Mouse (Mus musculus) Muller cell, postnatal 12 days (primary cell): ENCODE measurements at regions not wholly inside any gene's neighbourhood (a gene's known extent, or its start where the extent isn't known, plus 50 kb on each side); places are given as distances from the start of the nearest gene placed in this dataset.

Experiments
- DNase-seq: peaks from one replicate; pipeline ENCODE4 v3.0.0-alpha.2; 2015; ENCODE audit errors: inconsistent ontology term

DNA sequence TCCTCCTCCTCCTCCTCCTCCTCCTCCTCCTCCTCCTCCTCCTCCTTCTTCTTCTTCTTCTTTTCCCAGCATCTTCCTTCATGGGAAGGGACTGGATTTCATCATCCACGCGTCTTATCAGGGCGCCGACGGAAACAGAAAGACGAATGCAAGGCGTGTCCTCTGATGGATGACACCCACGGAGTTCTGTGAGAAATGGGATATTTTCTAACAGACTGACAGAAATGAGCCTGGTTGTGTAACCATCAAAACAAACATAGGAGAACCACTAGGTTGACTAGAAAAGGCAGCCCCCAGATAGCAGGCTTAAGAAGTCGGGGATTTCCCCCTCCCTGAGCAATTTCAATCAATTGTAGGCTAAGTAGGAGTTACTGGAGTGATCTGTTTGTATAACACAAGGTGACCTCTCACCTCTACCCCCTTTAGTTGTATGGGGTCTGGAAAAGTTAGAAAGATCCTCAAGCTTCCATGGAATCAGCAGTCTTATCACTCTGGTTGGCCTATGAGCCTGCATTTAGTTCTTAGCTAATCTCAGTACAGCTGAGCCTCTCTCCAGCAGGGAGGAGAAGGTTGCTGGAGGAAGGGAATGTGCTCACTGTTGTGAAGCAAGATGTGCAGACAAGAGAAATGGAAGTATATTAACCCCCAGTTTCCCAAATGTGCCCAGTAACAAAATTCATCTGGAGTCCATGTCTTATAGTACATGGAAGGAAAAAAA lies 260.0 kb upstream of the Lyplal1 start:
- no peak for DNase-seq

DNA sequence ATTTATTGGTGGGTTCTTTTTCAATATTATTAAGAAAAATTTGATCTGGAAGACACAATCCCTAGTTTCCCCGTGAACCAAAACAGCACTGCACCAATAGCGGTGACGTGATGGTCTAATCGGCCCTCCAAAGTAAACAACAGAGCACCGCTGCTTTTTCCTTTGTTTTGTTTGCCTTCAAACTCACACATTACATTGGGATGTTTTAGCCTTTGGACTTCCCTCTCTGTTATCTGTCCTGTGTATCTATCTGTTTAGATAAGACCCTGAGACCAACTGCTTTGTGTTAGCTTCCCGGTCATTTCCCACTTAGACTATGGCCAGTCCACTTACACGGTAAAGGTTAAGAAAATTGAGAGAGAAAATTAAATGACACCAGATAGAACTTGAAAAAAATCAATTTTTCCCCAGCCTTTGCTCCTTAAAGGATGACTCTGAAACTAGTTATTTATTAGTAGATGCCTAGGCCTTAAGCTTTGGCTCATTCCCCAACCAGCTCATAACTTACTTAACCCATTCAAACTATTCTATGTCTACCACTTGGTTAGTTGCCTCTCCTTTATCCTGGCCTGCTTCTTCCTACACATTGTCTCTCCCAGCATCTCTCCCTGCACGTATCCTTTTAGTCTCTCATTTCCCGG lies 257.0 kb upstream of the Lyplal1 start:
- no peak for DNase-seq

DNA sequence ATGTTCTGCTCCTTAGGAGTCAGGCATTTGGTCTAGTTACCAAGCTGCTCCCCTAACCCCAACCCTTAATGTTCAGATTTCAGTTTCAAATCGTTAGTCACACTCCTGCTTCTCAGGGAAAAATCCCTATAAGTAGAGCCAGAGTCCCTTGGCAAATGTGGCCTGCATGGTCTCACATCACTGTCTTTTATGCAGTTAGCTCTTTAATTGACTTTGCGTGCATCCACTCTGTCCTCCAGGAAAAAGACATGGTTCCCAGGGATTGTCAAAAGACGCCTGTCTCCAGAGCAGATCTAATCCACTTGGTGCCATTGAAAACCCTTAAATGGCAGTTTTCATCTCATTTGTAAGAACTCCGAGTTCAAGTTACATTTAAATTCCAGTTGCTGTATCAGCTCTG lies 256.3 kb upstream of the Lyplal1 start:
- DNase-seq = no peak

GRCm38 (mm10) chr1:186372770-186373353 lies 255.8 kb upstream of the Lyplal1 start:
- no peak for DNase-seq

- DNase-seq = no peak
Measured at GRCm38 (mm10) chr1:186363356-186363755, 246.2 kb upstream of the Lyplal1 start.

GRCm38 (mm10) chr1:186358011-186358670 lies 241.0 kb upstream of the Lyplal1 start:
- peak; percentile 41 for DNase-seq

DNA sequence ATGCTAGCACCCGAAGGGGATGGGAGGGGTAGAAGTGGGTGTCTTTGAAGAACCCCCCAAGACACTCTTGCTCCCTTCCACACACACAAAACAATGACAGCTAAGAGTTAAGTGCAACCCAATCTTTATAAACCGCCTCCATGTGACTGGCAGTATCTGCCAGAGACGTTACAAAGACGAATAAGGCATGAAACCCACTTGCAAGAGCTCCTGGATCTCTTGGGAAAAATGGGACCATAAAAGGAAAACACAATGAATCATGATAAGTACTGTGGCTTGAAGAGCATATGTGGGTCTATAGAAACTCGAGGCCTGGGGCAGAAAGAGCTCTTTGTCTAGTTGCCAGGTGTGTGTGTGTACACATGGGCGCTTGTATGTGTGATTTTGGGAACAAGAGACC lies 237.6 kb upstream of the Lyplal1 start:
- DNase-seq = no peak

DNA sequence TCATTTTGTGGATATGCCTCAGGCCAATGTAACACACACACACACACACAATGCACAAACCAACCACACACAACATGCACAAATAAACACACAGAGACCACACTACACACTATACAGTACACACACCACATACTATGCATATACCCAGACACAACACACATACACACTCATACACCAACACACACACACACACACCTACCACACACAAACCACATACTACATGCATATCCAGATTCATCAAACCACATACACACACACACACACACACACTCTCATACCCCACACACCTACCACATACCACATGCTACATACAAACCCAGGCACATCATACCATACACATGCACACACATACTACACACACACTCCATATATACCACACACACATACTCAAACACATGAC lies 237.0 kb upstream of the Lyplal1 start:
- no peak for DNase-seq

DNA sequence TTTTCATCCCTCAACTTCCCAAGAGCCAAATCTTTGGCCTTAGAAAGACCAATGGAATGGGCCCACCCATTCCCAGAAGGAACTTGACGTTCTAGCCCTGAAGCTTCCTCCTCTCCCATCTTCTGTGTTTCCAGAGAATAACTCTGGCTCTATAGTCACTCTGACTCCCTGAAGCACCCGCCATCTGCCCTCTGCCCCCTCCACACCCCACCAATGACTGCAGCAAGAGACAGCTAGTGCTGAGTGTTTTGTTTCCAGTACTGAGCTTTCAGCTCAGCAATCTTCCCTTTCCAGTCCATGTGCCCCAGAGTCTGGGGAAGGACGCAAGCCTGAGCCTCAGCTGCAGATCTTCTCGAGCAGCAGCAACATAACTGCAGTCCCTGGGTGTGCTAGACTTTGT lies 233.3 kb upstream of the Lyplal1 start:
- DNase-seq = no peak

GRCm38 (mm10) chr1:186349966-186350365 lies 232.9 kb upstream of the Lyplal1 start:
- DNase-seq = no peak

DNA sequence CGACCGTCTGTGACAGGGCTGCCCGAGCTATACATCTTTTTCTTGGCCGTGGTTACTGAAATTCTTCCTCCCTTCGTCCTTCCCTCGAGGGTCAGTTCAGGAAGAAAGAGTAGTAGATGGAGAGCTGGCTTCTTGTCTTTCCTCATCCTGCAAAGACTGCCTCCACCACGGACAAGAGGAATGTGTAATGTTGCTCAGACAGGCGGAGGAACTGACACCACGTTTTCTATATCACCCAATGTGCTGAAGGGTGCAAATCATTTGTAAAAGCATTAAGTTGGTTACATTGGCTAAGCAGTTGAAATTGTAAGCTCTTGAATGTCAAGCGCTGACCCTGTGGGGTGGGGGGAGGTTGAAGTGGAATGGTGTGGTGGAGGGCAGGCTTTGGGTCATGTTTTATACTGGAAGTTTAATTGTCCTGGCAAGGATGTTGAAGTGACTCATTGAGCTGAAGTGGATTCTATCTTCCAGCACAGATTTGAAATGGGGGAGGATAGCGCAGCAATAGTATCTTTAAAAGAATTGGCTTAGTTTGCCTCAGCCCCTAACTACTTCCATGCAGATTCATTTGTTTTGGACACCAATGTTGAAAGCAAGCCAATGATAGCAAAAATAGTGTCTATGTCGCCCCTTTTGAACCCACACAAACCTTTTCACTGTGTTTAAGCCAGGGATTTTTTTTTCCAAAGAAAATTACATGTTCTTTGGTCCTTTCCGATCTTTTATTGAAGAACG lies 230.5 kb upstream of the Lyplal1 start:
- DNase-seq = peak; percentile 30

- DNase-seq = no peak
Measured at GRCm38 (mm10) chr1:186345449-186345848, 228.3 kb upstream of the Lyplal1 start.

DNA sequence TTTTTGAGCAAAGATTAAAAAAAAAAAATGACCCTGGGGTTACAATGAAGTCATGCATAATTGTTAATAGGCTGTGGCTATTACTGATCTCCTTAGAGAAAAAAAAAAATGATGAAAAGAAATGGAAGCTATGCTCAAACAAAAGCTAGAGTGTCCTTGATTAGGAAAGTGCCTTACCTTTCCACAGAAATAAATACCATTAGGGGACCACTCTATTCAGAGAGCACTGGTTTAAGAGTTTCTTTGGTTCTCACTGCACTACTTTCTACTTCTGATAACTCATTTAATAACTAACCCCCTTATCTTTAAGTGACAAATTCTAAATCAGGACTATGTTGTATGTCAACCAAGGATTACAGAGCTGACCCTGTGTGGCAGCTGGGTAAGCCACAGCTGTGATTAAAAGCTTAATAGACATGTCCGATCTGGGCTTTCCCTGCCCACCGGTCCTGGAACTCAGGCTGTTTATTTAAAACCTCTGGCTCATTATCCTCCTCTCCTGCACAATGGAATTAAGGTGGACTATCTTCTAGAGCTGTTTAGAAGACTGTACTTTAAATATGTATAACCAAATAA lies 225.9 kb upstream of the Lyplal1 start:
- DNase-seq = peak; percentile 52

- DNase-seq = peak; percentile 74
Measured at GRCm38 (mm10) chr1:186342391-186342790, 225.3 kb upstream of the Lyplal1 start.

GRCm38 (mm10) chr1:186341878-186342277 lies 224.8 kb upstream of the Lyplal1 start:
- peak; percentile 96 for DNase-seq

GRCm38 (mm10) chr1:186340701-186341100 lies 223.6 kb upstream of the Lyplal1 start:
- no peak for DNase-seq

DNA sequence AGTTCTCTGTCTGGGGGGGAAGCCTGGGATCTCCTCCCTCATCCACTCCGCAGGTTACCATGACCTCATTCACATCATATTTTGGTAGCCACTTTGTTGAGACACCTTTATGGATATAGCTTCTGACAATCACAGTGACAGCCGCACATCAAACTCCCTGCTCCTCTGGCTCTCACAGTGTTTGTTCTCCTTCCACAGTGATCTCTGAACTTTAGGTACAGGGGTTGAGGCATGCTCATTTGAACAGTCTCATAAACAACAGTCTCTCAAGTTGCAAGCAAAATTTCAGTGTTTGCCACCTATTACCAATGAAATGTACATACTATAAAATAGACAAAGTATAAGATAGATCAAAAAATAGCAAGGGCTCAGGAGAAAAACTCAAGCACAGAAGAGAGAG lies 200.2 kb upstream of the Lyplal1 start:
- DNase-seq = no peak

GRCm38 (mm10) chr1:186314180-186314579 lies 197.1 kb upstream of the Lyplal1 start:
- DNase-seq = no peak

- DNase-seq = peak; percentile 7
Measured at GRCm38 (mm10) chr1:186312698-186313097, 195.6 kb upstream of the Lyplal1 start.

DNA sequence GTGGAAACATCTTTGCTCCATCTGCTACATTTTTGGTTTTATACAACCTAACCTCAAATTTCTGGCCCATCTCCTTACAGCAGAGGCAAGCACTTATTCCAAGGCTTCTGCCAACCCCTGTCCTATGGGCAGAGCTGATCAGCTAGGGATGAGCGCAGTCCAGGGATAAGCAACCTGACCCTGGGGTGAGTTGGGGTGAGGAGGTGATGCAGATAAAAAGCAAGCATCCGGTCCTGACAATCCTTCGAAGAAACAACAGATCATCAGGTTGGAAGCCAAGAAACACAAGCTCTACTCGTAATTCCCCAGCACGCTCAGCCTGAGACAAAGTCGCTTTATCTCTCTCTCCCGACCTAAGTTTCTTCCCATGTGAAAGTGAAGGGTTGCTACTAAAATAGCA lies 194.9 kb upstream of the Lyplal1 start:
- DNase-seq = no peak

GRCm38 (mm10) chr1:186307627-186308026 lies 190.5 kb upstream of the Lyplal1 start:
- DNase-seq = peak; percentile 50

- DNase-seq = no peak
Measured at GRCm38 (mm10) chr1:186297464-186297863, 180.4 kb upstream of the Lyplal1 start.
